Mouse (Mus musculus) G1E (cell line): ENCODE data around the gene Ctc1.

Experiments used
- CTCF ChIP-seq: IDR thresholded peaks from 2 replicates; pipeline ENCODE4 v1.5.1; 2012; ENCODE audit warnings: low read depth, low read length, inconsistent platforms, mixed read lengths
- POLR2AphosphoS5 ChIP-seq: IDR thresholded peaks from 2 replicates; pipeline ENCODE4 v1.6.1; 2012; ENCODE audit warnings: low read depth, low read length, inconsistent platforms; ENCODE audit not compliant: insufficient replicate concordance
- TAL1 ChIP-seq: conservative IDR thresholded peaks from 2 replicates; pipeline ENCODE4 v1.6.1; 2012; ENCODE audit warnings: low read depth, low read length, inconsistent platforms, mixed read lengths

DNA sequence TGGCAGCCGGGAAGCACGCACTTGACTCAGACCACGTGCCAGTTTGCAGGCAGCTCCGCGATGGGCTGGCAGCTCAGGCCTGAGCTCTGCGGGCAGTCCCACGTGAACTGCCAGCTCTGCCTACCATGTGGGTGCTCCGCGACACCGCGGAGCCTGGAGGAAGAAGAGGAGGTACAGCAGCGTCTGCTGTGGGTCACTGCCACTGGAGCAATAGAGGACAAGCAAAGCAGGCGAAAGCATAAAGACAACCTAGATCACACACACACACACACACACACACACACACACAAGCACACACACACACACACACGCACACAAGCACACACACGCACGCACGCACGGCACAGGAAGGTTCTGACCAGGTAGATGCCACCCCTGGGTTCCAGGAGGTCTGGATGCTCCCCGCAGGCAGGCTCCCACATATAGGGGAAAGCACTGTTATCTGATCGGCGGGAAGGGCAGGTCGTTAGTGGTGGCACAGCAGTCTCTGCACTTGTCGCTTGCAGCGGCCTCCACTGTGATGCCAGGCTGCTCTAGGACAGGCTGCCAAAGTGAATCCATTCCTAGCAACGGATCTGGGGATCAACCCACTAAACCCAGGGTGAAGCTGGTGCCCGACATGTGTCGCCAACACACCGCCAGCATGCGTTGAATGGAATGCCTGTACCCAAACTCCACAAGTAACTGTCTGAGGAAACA lies 50.6 kb downstream of the Ctc1 start:
- TF ChIP-seq POLR2AphosphoS5 (no peak), TAL1 (no peak), CTCF (no peak)
